Mouse (Mus musculus): ENCODE data around the gene Tspan18.

Gene Tspan18

GRCm38 (mm10) chr2:93339373-93340106 is 5.2 kb upstream of the Tspan18 start:
- no peak for DNase-seq (ENCODE audit: extremely low read depth, low read depth)

GRCm38 (mm10) chr2:93335996-93336395 is 1.7 kb upstream of the Tspan18 start:
- no peak for DNase-seq (ENCODE audit: extremely low read depth, low read depth)

- DNase-seq (ENCODE audit: extremely low read depth, low read depth) = no peak
Observed at GRCm38 (mm10) chr2:93333241-93333816, 976 bp downstream of the Tspan18 start.

GRCm38 (mm10) chr2:93332277-93332676 is 2.0 kb downstream of the Tspan18 start:
- DNase-seq (ENCODE audit: extremely low read depth, low read depth) = no peak

GRCm38 (mm10) chr2:93331121-93331520 is 3.2 kb downstream of the Tspan18 start:
- no peak for DNase-seq (ENCODE audit: extremely low read depth, low read depth)

- DNase-seq (ENCODE audit: extremely low read depth, low read depth) = no peak
Observed at GRCm38 (mm10) chr2:93329120-93329519, 5.2 kb downstream of the Tspan18 start.

- DNase-seq (ENCODE audit: extremely low read depth, low read depth) = no peak
Observed at GRCm38 (mm10) chr2:93327915-93328555, 6.3 kb downstream of the Tspan18 start.

GRCm38 (mm10) chr2:93324681-93325080 is 9.6 kb downstream of the Tspan18 start:
- no peak for DNase-seq (ENCODE audit: extremely low read depth, low read depth)

- DNase-seq (ENCODE audit: extremely low read depth, low read depth) = no peak
Observed at GRCm38 (mm10) chr2:93321946-93322345, 12.4 kb downstream of the Tspan18 start.

- no peak for DNase-seq (ENCODE audit: extremely low read depth, low read depth)
Observed at GRCm38 (mm10) chr2:93320267-93320666, 14.0 kb downstream of the Tspan18 start.

- DNase-seq (ENCODE audit: extremely low read depth, low read depth) = no peak
Observed at GRCm38 (mm10) chr2:93319598-93319997, 14.7 kb downstream of the Tspan18 start.

- no peak for DNase-seq (ENCODE audit: extremely low read depth, low read depth)
Observed at GRCm38 (mm10) chr2:93318781-93319349, 15.4 kb downstream of the Tspan18 start.

GRCm38 (mm10) chr2:93313768-93314632 is 20.3 kb downstream of the Tspan18 start:
- DNase-seq (ENCODE audit: extremely low read depth, low read depth) = no peak

GRCm38 (mm10) chr2:93312458-93312857 is 21.8 kb downstream of the Tspan18 start:
- no peak for DNase-seq (ENCODE audit: extremely low read depth, low read depth)

- no peak for DNase-seq (ENCODE audit: extremely low read depth, low read depth)
Observed at GRCm38 (mm10) chr2:93309724-93310413, 24.4 kb downstream of the Tspan18 start.

GRCm38 (mm10) chr2:93306898-93307297 is 27.4 kb downstream of the Tspan18 start:
- DNase-seq (ENCODE audit: extremely low read depth, low read depth) = no peak

GRCm38 (mm10) chr2:93304273-93304634 is 30.1 kb downstream of the Tspan18 start:
- DNase-seq (ENCODE audit: extremely low read depth, low read depth) = no peak

- DNase-seq (ENCODE audit: extremely low read depth, low read depth) = no peak
Observed at GRCm38 (mm10) chr2:93303585-93304272, 30.6 kb downstream of the Tspan18 start.

- DNase-seq (ENCODE audit: extremely low read depth, low read depth) = no peak
Observed at GRCm38 (mm10) chr2:93303260-93303584, 31.1 kb downstream of the Tspan18 start.

- DNase-seq (ENCODE audit: extremely low read depth, low read depth) = no peak
Observed at GRCm38 (mm10) chr2:93297656-93298055, 36.6 kb downstream of the Tspan18 start.
